Mouse (Mus musculus) limb, embryonic 11.5 days (tissue): ENCODE data around the gene Trank1. TPM values are rescaled to one million over a fixed set of nuclear protein-coding genes. Genes with fewer than 3 reads are reported as not detected.
A peak's percentile ranks its signal among the peaks of the same experiment; 100 is the strongest.

Source experiments
- ATAC-seq: fragments of 200-750 bp; cut with Nextera tagmentation; 2 replicates; pipeline ENCODE4 v1.8.0; 2017; ENCODE audit warnings: low read depth; ENCODE audit not compliant: insufficient number of reproducible peaks, low FRiP score, low TSS enrichment
- DNase-seq: peaks from one replicate; pipeline ENCODE4 v3.0.0-alpha.2; 2015; ENCODE audit warnings: low spot score
- H3K27ac ChIP-seq: fragments of 300-500 bp; sonication (generic); replicated peaks from 2 replicates; pipeline ENCODE4 v1.5.1; 2014; ENCODE audit warnings: low read depth, mild to moderate bottlenecking, low read length
- H3K27me3 ChIP-seq: fragments of 300-500 bp; sonication (generic); 2 replicates; pipeline ENCODE4 v1.6.1; 2014; ENCODE audit warnings: mild to moderate bottlenecking, low read length, mixed read lengths; ENCODE audit not compliant: control insufficient read depth, insufficient read depth
- H3K36me3 ChIP-seq: fragments of 300-500 bp; sonication (generic); 2 replicates; pipeline ENCODE4 v1.6.1; 2014; ENCODE audit warnings: mild to moderate bottlenecking, low read length, moderate library complexity, mixed read lengths; ENCODE audit not compliant: control insufficient read depth, insufficient read depth
- H3K4me1 ChIP-seq: fragments of 300-500 bp; sonication (generic); 2 replicates; pipeline ENCODE4 v1.6.1; 2014; ENCODE audit warnings: low read length, mixed read lengths; ENCODE audit not compliant: control insufficient read depth, insufficient read depth
- H3K4me2 ChIP-seq: fragments of 300-500 bp; sonication (generic); 2 replicates; pipeline ENCODE4 v1.6.1; 2014; ENCODE audit warnings: low read depth, mild to moderate bottlenecking, moderate library complexity; ENCODE audit not compliant: severe bottlenecking
- H3K4me3 ChIP-seq: fragments of 300-500 bp; sonication (generic); 2 replicates; pipeline ENCODE4 v1.5.1; 2014; ENCODE audit warnings: low read depth, low read length
- H3K9ac ChIP-seq: fragments of 300-500 bp; sonication (generic); 2 replicates; pipeline ENCODE4 v1.6.1; 2014; ENCODE audit warnings: mild to moderate bottlenecking, low read length
- H3K9me3 ChIP-seq: fragments of 300-500 bp; sonication (generic); 2 replicates; pipeline ENCODE4 v1.6.1; 2016; ENCODE audit warnings: low read length; ENCODE audit not compliant: control insufficient read depth
- WGBS: fragments of 180-500 bp; shearing (Covaris S2); extraction: QIAGEN DNeasy Blood & Tissue Kit; methylation state at CpG from one replicate; pipeline ENCODE4 v1.1.7; 2014; 5-methylcytosine and 5-hydroxymethylcytosine counted together
- polyA plus RNA-seq: library from polyadenylated mRNA; unstranded; fragments of >200 nt; fragmentation: Nextera tagmentation; extraction: Ambion mirVana; gene quantifications from 2 replicates; pipeline ENCODE4 v1.2.1, GENCODE M21; 2014

Gene Trank1
- polyA plus RNA-seq, 1 experiment from 2014 or later, result 0.08 TPM

DNA sequence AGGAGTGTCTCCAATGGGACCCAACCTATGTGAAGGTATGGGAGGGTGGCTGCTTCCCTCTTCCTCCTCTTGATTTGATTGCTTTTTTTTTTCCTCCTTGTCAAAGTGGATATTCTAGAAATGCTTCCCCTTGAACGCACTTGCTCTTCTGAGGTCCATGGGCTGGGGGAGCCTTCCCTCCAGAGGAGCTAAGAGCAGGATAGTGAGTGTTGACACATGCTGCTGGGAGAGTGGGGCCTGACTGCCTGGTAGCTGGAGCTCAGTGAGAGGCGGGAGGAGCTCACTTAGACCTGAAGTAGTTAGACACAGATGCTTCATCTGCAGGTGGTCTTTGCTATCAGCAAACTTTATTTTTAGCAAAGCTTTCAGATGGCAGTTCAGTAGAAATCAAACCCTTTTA, 22.3 kb downstream of the Trank1 start:
- no peaks in the 10 kb centered on the region for H3K4me1 ChIP-seq
- DNase-seq (no peak), ATAC-seq (no peak)
- no peak overlapping the region for H3K27ac ChIP-seq
- H3K4me2 ChIP-seq, result no peak overlapping the region
- no peak overlapping the region for H3K9ac ChIP-seq
- H3K36me3 ChIP-seq, result no peaks in the 10 kb centered on the region
- H3K4me3 ChIP-seq, result no peak overlapping the region
- no peaks in the 10 kb centered on the region for H3K9me3 ChIP-seq
- H3K27me3 ChIP-seq, result no peaks in the 10 kb centered on the region
- WGBS, result 51% methylated on average over 2 of the region's 2 CpGs

DNA sequence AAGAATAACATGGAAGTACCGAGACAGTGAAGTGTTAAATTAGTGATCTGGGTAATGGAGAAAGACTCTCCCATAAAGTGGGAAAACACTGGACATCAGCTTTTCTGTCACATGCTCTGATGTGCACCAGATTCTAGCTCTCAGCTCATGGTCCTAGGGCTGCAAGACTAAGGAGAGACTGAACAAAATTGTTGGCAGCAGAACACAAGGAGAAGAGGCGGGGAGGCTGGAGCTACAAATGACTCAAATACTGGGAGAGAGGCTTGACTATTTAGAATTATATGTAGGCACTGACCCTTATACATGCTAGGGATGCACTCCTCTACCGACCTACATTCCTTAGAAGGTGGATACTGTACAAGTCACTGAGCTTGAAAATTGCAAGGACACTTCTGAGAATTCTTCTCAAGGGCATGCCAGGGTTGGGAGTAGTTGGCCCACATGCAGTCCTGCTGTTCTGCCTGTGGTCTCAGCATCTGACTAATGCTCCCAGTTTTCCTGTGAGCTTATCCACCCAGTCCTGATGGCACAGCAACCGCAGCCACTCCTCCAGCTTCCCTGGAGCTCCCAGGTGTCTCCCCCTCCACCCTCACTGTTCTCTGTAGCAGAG, 23.1 kb downstream of the Trank1 start:
- H3K4me3 ChIP-seq, result no peak overlapping the region
- no peak overlapping the region for H3K4me2 ChIP-seq
- no peaks in the 10 kb centered on the region for H3K36me3 ChIP-seq
- no peak overlapping the region for H3K27ac ChIP-seq
- no peaks in the 10 kb centered on the region for H3K4me1 ChIP-seq
- ATAC-seq, result no peak
- H3K9me3 ChIP-seq, result no peaks in the 10 kb centered on the region
- no peak overlapping the region for H3K9ac ChIP-seq
- no peaks in the 10 kb centered on the region for H3K27me3 ChIP-seq
- no peak for DNase-seq
- WGBS, result 73% methylated on average over 4 of the region's 4 CpGs

DNA sequence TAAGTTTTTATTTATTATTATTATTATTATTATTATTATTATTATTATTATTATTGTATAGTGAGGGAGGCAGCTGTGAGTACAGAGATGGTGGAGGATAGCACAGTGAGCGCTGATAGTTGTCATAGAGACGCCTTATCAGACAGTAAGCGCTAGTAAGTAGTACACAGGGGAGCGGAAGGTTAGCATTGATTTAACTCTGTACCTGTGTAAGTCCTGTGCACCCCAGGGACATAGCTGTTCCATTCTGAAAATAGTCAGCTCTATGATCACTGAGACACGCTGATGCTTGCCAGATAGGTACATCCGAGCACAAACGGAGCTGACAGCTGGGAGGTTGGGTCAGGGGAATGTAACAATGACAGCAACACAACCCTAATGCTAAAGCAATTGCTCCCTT, 39.7 kb downstream of the Trank1 start:
- Histone ChIP-seq H3K36me3 (no peaks in the 10 kb centered on the region), H3K9me3 (no peaks in the 10 kb centered on the region), H3K4me3 (no peak overlapping the region), H3K27me3 (no peaks in the 10 kb centered on the region), H3K4me2 (no peak overlapping the region), H3K9ac (no peak overlapping the region), H3K27ac (no peak overlapping the region), H3K4me1 (no peaks in the 10 kb centered on the region)
- no peak for ATAC-seq
- no peak for DNase-seq
- WGBS, result 84% methylated on average over 7 of the region's 7 CpGs

DNA sequence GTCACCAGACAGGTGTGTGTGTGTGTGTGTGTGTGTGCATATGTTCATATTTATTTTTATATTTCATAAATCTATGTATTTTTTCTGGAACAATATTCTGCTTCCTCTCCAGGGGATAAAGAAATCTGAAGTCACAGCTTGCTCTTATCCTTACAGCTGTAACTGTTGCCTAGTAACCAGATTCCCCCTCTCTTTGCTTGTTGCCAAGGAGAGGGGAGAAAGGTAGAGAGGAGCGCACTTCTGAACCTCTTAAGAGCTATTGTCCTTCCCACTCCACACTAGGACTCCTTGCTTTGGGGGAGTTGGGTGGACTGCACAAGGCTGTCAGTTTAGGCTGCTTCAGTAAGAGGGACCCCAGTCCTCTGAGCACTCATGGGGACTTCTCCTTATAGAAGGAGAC, 40.1 kb downstream of the Trank1 start:
- Histone ChIP-seq H3K27me3 (no peaks in the 10 kb centered on the region), H3K4me1 (no peaks in the 10 kb centered on the region), H3K9me3 (no peaks in the 10 kb centered on the region), H3K36me3 (no peaks in the 10 kb centered on the region), H3K27ac (no peak overlapping the region), H3K9ac (no peak overlapping the region), H3K4me2 (no peak overlapping the region), H3K4me3 (no peak overlapping the region)
- WGBS, result 78% methylated on average over 1 of the region's 1 CpGs
- ATAC-seq, result no peak
- no peak for DNase-seq

DNA sequence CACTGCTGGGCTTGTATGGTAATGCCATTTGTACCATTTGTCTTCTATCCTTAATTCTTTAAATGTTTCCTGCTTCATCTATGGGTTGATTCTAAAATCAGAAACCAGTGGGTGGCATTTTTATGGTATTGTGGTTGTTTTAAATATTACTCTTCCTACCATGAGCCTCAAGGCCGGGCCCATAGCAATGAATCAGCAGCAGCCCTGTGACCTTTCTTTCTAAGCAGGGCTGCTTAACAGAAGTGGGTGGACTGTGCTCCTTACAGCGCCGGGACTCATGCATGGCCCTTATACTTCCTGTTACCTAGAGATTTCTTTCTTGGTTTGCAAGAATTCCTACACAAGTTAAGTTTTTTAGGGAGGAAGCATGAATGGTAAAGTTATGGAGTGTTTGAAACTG, 41.1 kb downstream of the Trank1 start:
- Histone ChIP-seq H3K9ac (no peak overlapping the region), H3K36me3 (no peaks in the 10 kb centered on the region), H3K9me3 (no peaks in the 10 kb centered on the region), H3K4me1 (no peaks in the 10 kb centered on the region), H3K4me3 (no peak overlapping the region), H3K27me3 (no peaks in the 10 kb centered on the region), H3K4me2 (no peak overlapping the region), H3K27ac (no peak overlapping the region)
- DNase-seq (no peak), ATAC-seq (no peak)
- 78% methylated on average over 3 of the region's 3 CpGs for WGBS

DNA sequence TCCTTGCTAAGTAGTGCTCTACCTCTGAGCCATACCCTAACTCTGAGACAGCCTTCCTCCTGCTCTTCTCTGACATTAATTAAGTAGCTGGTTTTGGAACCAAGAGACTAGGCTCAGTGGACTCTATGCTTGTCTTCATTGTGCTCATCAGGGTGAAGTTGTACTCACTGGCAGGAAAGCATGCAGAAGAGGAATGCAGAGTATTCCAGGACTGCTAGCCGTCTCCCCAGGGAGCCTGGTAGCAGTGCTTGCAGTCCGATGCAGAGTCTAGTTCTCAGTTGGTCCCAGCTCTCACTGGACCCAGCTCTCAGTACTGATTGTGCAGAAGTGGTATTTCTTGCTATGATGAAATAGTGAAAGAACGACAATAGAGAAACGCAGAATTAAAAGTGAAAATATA, 43.5 kb downstream of the Trank1 start:
- no peaks in the 10 kb centered on the region for H3K27me3 ChIP-seq
- H3K9ac ChIP-seq, result no peak overlapping the region
- no peaks in the 10 kb centered on the region for H3K36me3 ChIP-seq
- H3K4me2 ChIP-seq, result no peak overlapping the region
- H3K27ac ChIP-seq, result no peak overlapping the region
- DNase-seq (no peak), ATAC-seq (no peak)
- WGBS, result 66% methylated on average over 4 of the region's 4 CpGs
- no peaks in the 10 kb centered on the region for H3K4me1 ChIP-seq
- H3K4me3 ChIP-seq, result no peak overlapping the region
- H3K9me3 ChIP-seq, result no peaks in the 10 kb centered on the region

DNA sequence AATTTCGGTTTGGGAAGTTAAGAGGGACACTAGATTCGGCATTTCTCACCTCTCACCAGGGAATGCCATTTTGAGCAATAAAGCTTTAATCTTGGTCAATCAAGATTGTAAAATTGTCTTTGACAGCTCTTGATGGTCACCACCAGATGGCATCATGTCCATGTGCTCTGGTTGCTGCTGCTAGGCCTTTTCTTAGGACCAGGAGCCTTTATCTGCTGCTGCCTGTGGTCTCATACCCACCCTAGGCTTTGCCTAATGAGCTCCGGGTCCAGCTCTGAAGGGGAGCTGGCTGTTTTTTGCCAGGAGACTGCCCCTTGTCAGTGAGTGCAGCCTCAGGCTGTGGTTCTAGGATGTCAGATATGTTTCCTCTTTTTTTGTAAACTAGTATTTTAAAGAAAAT, 44.8 kb downstream of the Trank1 start:
- Histone ChIP-seq H3K9ac (no peak overlapping the region), H3K4me1 (no peaks in the 10 kb centered on the region), H3K9me3 (no peaks in the 10 kb centered on the region), H3K27me3 (no peaks in the 10 kb centered on the region), H3K36me3 (no peaks in the 10 kb centered on the region), H3K27ac (no peak overlapping the region), H3K4me3 (no peak overlapping the region), H3K4me2 (no peak overlapping the region)
- DNase-seq, result peak; percentile 28
- 26% methylated on average over 3 of the region's 3 CpGs for WGBS
- ATAC-seq, result no peak

DNA sequence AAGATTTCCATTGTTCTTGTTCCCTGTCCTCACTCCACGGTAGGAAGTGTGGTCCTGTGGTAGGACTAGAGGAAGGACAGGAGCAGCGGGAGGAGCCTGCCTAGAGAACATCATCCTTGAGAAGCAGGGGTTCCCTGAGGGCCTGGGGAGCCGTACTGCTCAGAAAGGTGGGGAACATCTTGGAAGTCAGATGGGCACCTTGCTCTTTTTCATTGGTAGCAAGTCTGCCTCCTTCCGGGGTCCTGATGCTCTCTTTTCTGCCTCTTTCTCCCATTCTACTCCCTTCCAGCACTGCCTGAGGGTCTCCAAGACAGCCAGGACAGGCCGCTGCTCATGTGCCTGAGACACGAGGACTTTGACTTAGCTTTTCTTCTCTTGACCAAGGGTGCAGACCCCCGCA, 52.1 kb downstream of the Trank1 start:
- 75% methylated on average over 7 of the region's 7 CpGs for WGBS
- H3K9ac ChIP-seq, result no peak overlapping the region
- H3K27ac ChIP-seq, result no peak overlapping the region
- H3K9me3 ChIP-seq, result no peaks in the 10 kb centered on the region
- ATAC-seq (no peak), DNase-seq (no peak)
- H3K27me3 ChIP-seq, result no peaks in the 10 kb centered on the region
- H3K4me1 ChIP-seq, result no peaks in the 10 kb centered on the region
- H3K36me3 ChIP-seq, result no peaks in the 10 kb centered on the region
- H3K4me3 ChIP-seq, result no peak overlapping the region
- H3K4me2 ChIP-seq, result no peak overlapping the region

DNA sequence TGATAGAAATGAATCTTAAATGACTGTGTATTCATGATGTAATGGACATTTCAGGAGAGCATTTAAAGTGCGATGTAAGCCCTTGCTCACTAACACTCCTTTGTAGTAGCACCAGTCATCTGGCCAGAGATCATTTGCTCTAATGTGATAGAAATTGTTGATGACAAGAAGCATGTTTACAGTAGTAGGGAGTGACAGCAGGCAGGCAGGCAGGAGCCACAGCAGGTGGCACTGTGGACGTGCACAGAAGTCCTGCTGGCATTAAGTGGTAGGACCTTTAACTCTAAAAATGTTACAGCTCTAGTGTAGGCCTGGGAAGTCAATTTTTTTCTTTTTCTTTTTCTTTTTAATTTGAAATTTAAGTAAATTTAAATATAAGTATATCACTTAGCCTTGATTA, 56.2 kb downstream of the Trank1 start:
- ATAC-seq, result no peak
- 59% methylated on average over 2 of the region's 2 CpGs for WGBS
- H3K36me3 ChIP-seq, result no peaks in the 10 kb centered on the region
- no peak overlapping the region for H3K9ac ChIP-seq
- no peaks in the 10 kb centered on the region for H3K27me3 ChIP-seq
- H3K27ac ChIP-seq, result no peak overlapping the region
- H3K4me2 ChIP-seq, result no peak overlapping the region
- no peak overlapping the region for H3K4me3 ChIP-seq
- no peaks in the 10 kb centered on the region for H3K9me3 ChIP-seq
- no peaks in the 10 kb centered on the region for H3K4me1 ChIP-seq
- DNase-seq, result no peak
